Mouse (Mus musculus) adrenal gland, postnatal 0 days (tissue): ENCODE results near the gene Spock1. TPM values are rescaled to one million over a fixed set of nuclear protein-coding genes. Genes with fewer than 3 reads are reported as not detected.

Experiments used
- polyA plus RNA-seq: library from polyadenylated mRNA; unstranded; fragments of >200 nt; fragmentation: Nextera tagmentation; extraction: Ambion mirVana; gene quantifications from 2 replicates; pipeline ENCODE4 v1.2.1, GENCODE M21; 2015

Gene Spock1
- polyA plus RNA-seq, result 18.7 and 28.1 TPM in 2 replicates

DNA sequence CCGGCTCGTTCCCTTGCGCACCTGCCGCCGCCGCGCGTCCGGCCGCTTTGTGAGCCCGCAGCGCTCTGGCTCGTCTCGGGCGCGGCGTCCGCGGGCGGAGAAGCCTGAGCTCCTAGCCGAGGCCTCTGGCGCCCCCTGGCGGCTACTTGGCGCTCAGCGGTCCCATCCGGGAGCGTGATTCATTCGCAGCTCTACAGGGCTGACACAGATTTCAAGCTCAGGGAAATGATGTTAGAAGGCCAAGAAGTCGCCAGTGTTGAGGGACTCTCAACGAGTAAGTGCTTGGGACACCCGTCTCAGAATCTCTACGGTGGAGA, at the start of gene Spock1:
Gene Spock1, minus strand, starts transcription at position 67 of the 317 bp plus-strand sequence.

Other genes starting within 250 kb of the Spock1 start
- 1.6 and 1.9 TPM in 2 replicates for gene Klhl3, start 205.3 kb upstream of the Spock1 start, polyA plus RNA-seq
- gene Hnrnpa0, start 220.2 kb upstream of the Spock1 start, polyA plus RNA-seq, result 25.8 and 26.4 TPM in 2 replicates
- 67.7 and 87.3 TPM in 2 replicates for gene Idnk, start 249.3 kb upstream of the Spock1 start, polyA plus RNA-seq